Mouse (Mus musculus) heart, adult 2 months (tissue): ENCODE measurements around the gene Fam53b.

ENCODE experiments used
- CTCF ChIP-seq: fragments of 200-600 bp; IDR thresholded peaks from 2 replicates; pipeline ENCODE4 v1.8.1; 2022; ENCODE audit warnings: antibody characterized with exemption, mild to moderate bottlenecking, moderate library complexity
- POLR2A ChIP-seq: fragments of 200-500 bp; IDR thresholded peaks from 2 replicates; pipeline ENCODE4 v1.6.1; 2011; ENCODE audit warnings: mild to moderate bottlenecking, low read depth, low read length, control low read depth; ENCODE audit not compliant: insufficient read depth

DNA sequence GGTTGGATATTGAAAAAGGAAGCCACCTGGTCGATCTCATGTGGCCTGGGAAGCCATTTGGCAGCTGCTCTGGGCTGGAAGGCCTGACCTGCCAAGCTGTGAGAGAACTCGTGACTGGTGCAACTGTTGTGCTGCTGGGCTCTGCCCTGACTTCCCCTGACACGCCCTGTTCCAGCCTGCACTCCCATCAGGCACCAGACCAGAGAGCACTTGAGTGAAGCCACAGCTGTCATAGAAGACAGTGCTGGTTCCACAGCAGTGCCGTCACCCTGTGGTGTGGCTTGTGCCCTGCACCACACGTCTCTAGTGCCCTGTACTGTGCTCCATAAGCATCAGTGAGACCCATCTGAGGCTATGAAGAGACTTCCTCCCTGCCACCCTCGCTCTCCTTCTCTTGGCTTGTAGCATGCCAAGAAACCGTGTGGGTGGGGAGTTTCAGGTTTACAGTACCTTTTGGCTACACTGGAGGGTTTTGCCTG lies 141.2 kb downstream of the Fam53b start:
- TF ChIP-seq POLR2A (peak; percentile 76; the same call in 1 of the 2 replicates), CTCF (peak; percentile 44)
